Mouse (Mus musculus): ENCODE results near the gene Wfikkn2.

The Wfikkn2 gene

GRCm38 (mm10) chr11:94196311-94196710 is 49.5 kb downstream of the Wfikkn2 start:
- no peak for DNase-seq (ENCODE audit: low spot score in 2 of 2)

- DNase-seq (ENCODE audit: low spot score in 2 of 2) = no peak
These were observed 52.7 kb downstream of the Wfikkn2 start for GRCm38 (mm10) chr11:94193109-94193508.

- DNase-seq (ENCODE audit: low spot score in 2 of 2) = no peak
These were observed 55.1 kb downstream of the Wfikkn2 start for GRCm38 (mm10) chr11:94190665-94191064.

GRCm38 (mm10) chr11:94189579-94189978 is 56.2 kb downstream of the Wfikkn2 start:
- DNase-seq (ENCODE audit: low spot score in 2 of 2) = no peak
